Mouse (Mus musculus) spleen, adult 10 weeks (tissue): ENCODE data around the gene Gm21797. TPM values are rescaled to one million over a fixed set of nuclear protein-coding genes. Genes with fewer than 3 reads are reported as not detected.

Experiments used
- polyA plus RNA-seq: library from polyadenylated mRNA; stranded (reverse); fragments of 350-450 nt; fragmentation: Illumina TruSeq; extraction: RNeasy Lipid Tissue Mini Kit (QIAGEN cat#74804); gene quantifications from one replicate; pipeline ENCODE4 v1.2.3, GENCODE M21; 2015; ENCODE audit warnings: low replicate concordance; ENCODE audit not compliant: insufficient read depth

The Gm21797 gene
- not detected for polyA plus RNA-seq

DNA sequence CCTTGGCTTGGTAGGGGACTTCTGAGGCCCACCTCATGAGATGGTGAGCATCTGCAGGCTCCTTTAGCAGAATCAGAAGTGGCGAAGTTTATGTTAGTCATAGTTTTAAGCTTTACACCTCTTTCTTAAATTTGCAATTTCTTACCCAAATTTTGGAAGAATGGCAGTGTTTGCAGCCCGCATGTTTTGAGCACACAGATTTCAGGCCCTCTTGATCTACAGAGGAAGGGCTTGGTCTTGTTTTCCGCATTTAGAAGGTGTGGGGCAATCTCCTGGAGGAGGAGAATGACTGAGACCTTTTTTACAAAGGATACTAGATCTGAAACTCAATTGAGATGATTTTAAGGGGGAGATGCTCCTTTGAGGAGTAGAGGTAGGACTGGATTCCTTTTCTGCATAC lies at the start of gene Gm21797:
TSS of gene Gm21797 (minus strand) at position 101 of the 400 bp plus-strand sequence.

GRCm38 (mm10) chrY:40804614-40805013 lies 29.0 kb upstream of the Gm21797 start, which contains the start of gene Gm20795:
Gene Gm20795 (plus strand): TSS chrY:40804914.

Other genes with a start within 250 kb of the Gm21797 start
- gene Gm21852, start 123.8 kb downstream of the Gm21797 start, polyA plus RNA-seq, result not detected
- not detected for gene Gm20795, start 29.1 kb upstream of the Gm21797 start, polyA plus RNA-seq